Mouse (Mus musculus) stomach, embryonic 14.5 days (tissue): ENCODE measurements around the gene Hist1h2ap. TPM values are rescaled to one million over a fixed set of nuclear protein-coding genes. Genes with fewer than 3 reads are reported as not detected.
"Not testable (repeated sequence)": the region's sequence is repeated elsewhere in the genome, so short reads cannot be mapped to it uniquely, and the experiment has no call there.

Experiments used
- ATAC-seq: fragments of 200-750 bp; cut with Nextera tagmentation; 2 replicates; pipeline ENCODE4 v1.8.0; 2017; ENCODE audit warnings: low read depth, moderate TSS enrichment; ENCODE audit not compliant: insufficient number of reproducible peaks, insufficient read depth, low FRiP score
- H3K27ac ChIP-seq: fragments of 300-500 bp; sonication (generic); 2 replicates; pipeline ENCODE4 v1.5.1; 2014; ENCODE audit warnings: mild to moderate bottlenecking, low read length, moderate library complexity, mixed read lengths
- H3K27me3 ChIP-seq: fragments of 300-500 bp; sonication (generic); 2 replicates; pipeline ENCODE4 v1.6.1; 2014; ENCODE audit warnings: low read length, control low read depth, mixed read lengths; ENCODE audit not compliant: control insufficient read depth, insufficient read depth
- H3K36me3 ChIP-seq: fragments of 300-500 bp; sonication (generic); 2 replicates; pipeline ENCODE4 v1.6.1; 2014; ENCODE audit warnings: mild to moderate bottlenecking, control low read depth, low read length, moderate library complexity, mixed read lengths; ENCODE audit not compliant: control insufficient read depth, insufficient read depth
- H3K4me1 ChIP-seq: fragments of 300-500 bp; sonication (generic); 2 replicates; pipeline ENCODE4 v1.6.1; 2014; ENCODE audit warnings: low read length, control low read depth, mixed read lengths; ENCODE audit not compliant: control insufficient read depth, insufficient read depth
- H3K4me2 ChIP-seq: fragments of 300-500 bp; sonication (generic); replicated peaks from 2 replicates; pipeline ENCODE4 v1.6.1; 2014; ENCODE audit warnings: low read depth, low read length, control low read depth
- H3K4me3 ChIP-seq: fragments of 300-500 bp; sonication (generic); 2 replicates; pipeline ENCODE4 v1.5.1; 2014; ENCODE audit warnings: low read depth, low read length, control low read depth
- H3K9ac ChIP-seq: fragments of 300-500 bp; sonication (generic); replicated peaks from 2 replicates; pipeline ENCODE4 v1.6.1; 2014; ENCODE audit warnings: low read depth, mild to moderate bottlenecking, control low read depth, low read length, moderate library complexity, mixed read lengths
- H3K9me3 ChIP-seq: fragments of 300-500 bp; sonication (generic); 2 replicates; pipeline ENCODE4 v1.6.1; 2016; ENCODE audit warnings: low read depth, low read length, control low read depth; ENCODE audit not compliant: control insufficient read depth
- WGBS: fragments of 180-500 bp; shearing (Covaris S2); extraction: QIAGEN DNeasy Blood & Tissue Kit; methylation state at CpG from one replicate; pipeline ENCODE4 v1.1.7; 2014; 5-methylcytosine and 5-hydroxymethylcytosine counted together
- polyA plus RNA-seq: library from polyadenylated mRNA; unstranded; fragments of >200 nt; fragmentation: Nextera tagmentation; extraction: Ambion mirVana; gene quantifications from 2 replicates; pipeline ENCODE4 v1.2.1, GENCODE M21; 2014

Hist1h2ap gene
- polyA plus RNA-seq, 1 experiment from 2014 or later: 4,516 TPM

- H3K4me2 ChIP-seq, ATAC-seq, H3K27ac ChIP-seq, H3K36me3 ChIP-seq, H3K9me3 ChIP-seq, H3K4me1 ChIP-seq, H3K4me3 ChIP-seq, H3K9ac ChIP-seq, H3K27me3 ChIP-seq: not testable (repeated sequence)
- 84% methylated on average over 6 of the region's 16 CpGs for WGBS
Measured at GRCm38 (mm10) chr13:21820082-21820890, 13.0 kb downstream of the Hist1h2ap start.

GRCm38 (mm10) chr13:21812092-21812491 lies 21.2 kb downstream of the Hist1h2ap start:
- H3K36me3 ChIP-seq, H3K4me2 ChIP-seq, H3K4me3 ChIP-seq, H3K4me1 ChIP-seq, H3K9ac ChIP-seq, H3K27me3 ChIP-seq, H3K9me3 ChIP-seq: not testable (repeated sequence)
- 0 out of 2 replicates have a peak overlapping the region, but pooled peaks have one; percentile 52 for H3K27ac ChIP-seq
- WGBS: 0% methylated on average over 12 of the region's 14 CpGs
- peak; percentile 69 for ATAC-seq

- WGBS: no CpG with 5 or more reads among the region's 24 CpGs
- H3K4me1 ChIP-seq, H3K9ac ChIP-seq, H3K9me3 ChIP-seq, H3K4me2 ChIP-seq, H3K27me3 ChIP-seq, H3K4me3 ChIP-seq, H3K36me3 ChIP-seq: not testable (repeated sequence)
- peak; percentile 60 for ATAC-seq
- H3K27ac ChIP-seq: 0 out of 2 replicates have a peak within 1 kb of the TSS, but pooled peaks have one; percentile 52
Measured at GRCm38 (mm10) chr13:21811539-21811938, 21.8 kb downstream of the Hist1h2ap start, which contains the start of gene Hist1h4m. TSS of gene Hist1h4m (plus strand) at chr13:21811746.

GRCm38 (mm10) chr13:21811074-21811473 lies 22.2 kb downstream of the Hist1h2ap start:
- not testable (repeated sequence) for H3K9ac ChIP-seq, ATAC-seq, H3K27ac ChIP-seq, H3K9me3 ChIP-seq, H3K4me2 ChIP-seq, H3K4me1 ChIP-seq, H3K27me3 ChIP-seq, H3K36me3 ChIP-seq, H3K4me3 ChIP-seq
- WGBS: no CpG with 5 or more reads among the region's 8 CpGs

GRCm38 (mm10) chr13:21810073-21810472 lies 23.2 kb downstream of the Hist1h2ap start, which contains the start of the genes Hist1h2bq and Hist1h2ao:
TSS of gene Hist1h2bq (minus strand) at chr13:21810197.
TSS of gene Hist1h2ao (plus strand) at chr13:21810465.
- H3K4me2 ChIP-seq, H3K9ac ChIP-seq, H3K4me1 ChIP-seq, H3K4me3 ChIP-seq, H3K27me3 ChIP-seq, H3K9me3 ChIP-seq, H3K27ac ChIP-seq, H3K36me3 ChIP-seq: not testable (repeated sequence)
- ATAC-seq: peak; percentile 97
- no CpG with 5 or more reads among the region's 23 CpGs for whole genome bisulfite sequencing

GRCm38 (mm10) chr13:21803058-21803457 lies 30.2 kb downstream of the Hist1h2ap start:
- not testable (repeated sequence) for H3K9me3 ChIP-seq, H3K27me3 ChIP-seq, H3K4me2 ChIP-seq, H3K9ac ChIP-seq, H3K36me3 ChIP-seq, H3K4me3 ChIP-seq, H3K4me1 ChIP-seq, H3K27ac ChIP-seq
- ATAC-seq: peak; percentile 76; the same call in 1 of the 2 replicates
- no CpG with 5 or more reads among the region's 4 CpGs for WGBS

- not testable (repeated sequence) for H3K27ac ChIP-seq, H3K9me3 ChIP-seq, H3K4me3 ChIP-seq, H3K9ac ChIP-seq, H3K27me3 ChIP-seq, H3K36me3 ChIP-seq, H3K4me2 ChIP-seq, H3K4me1 ChIP-seq, ATAC-seq
Measured at GRCm38 (mm10) chr13:21797163-21797562, 36.1 kb downstream of the Hist1h2ap start.

DNA sequence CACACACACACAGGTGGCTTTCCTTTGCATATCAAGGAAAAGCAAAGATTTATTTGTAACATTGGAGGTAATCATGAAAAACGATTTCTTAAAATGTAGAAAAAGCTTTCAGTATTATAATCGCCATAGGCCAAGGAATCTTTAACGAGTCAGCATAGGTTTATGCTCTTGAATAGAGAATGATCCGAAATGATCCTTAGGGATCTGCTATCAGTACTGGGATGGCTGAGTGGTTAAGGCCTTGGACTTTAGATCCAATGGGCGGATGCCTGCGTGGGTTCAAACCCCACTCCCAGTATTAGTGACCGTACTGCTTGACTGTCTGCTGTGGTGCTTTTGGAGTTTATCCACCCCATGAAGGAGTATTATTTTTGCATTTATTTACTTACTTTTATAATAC lies 37.7 kb downstream of the Hist1h2ap start:
- Histone ChIP-seq H3K27ac (no peak overlapping the region), H3K9ac (no peak overlapping the region), H3K36me3 (no peaks in the 10 kb centered on the region), H3K9me3 (no peaks in the 10 kb centered on the region), H3K27me3 (no peaks in the 10 kb centered on the region), H3K4me2 (no peak overlapping the region), H3K4me1 (0 out of 2 replicates have a peak, but pooled peaks cover 1% of the 10 kb centered on the region), H3K4me3 (no peak overlapping the region)
- WGBS: 90% methylated on average over 7 of the region's 7 CpGs
- no peak for ATAC-seq
